Mouse (Mus musculus): ENCODE measurements at regions not wholly inside any gene's neighbourhood (a gene's known extent, or its start where the extent isn't known, plus 50 kb on each side); places are given as distances from the start of the nearest gene placed in this dataset.

DNA sequence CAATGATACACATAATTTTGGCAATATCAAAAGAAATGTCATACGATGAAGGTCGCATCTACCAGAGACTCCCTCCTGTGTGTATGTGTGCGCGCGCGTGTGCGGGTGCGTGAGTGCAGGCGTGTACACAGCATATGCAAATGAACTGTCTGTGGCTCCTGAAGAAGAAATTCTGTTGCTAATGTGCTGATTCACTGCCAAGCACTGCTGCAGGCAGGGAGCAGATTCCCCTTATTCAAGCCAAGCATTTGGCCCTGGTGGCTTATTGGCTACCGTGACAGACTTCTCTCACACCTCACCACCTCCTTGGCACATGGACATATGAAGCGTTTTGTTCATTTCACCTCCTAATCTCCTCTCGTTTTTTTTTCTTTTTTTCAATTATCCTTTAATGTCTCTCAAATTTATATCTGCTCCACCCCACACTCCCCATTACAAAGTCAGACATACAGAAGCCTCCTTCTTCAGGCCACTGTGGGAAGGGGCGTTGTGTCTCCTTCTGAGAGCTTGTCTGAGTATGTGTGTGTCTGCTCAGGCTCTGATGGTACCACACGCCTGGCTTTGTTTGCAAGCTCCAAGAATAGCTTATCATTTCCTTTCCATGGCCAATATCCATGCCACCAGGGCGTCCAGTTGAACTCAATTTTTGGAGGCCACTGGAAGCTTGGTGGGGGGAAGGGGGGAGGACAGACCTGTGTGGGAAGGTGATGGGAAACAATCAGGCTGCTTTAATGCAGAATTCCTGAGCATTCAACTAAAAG is 115.5 kb upstream of the Pgrmc2 start:
- Histone ChIP-seq H3K27me3 (no peaks in the 10 kb centered on the region), H3K4me3 (replicated peaks) (no peak overlapping the region), H3K27ac (no peak overlapping the region), H3K4me2 (no peak overlapping the region), H3K36me3 (no peaks in the 10 kb centered on the region), H3K4me1 (peaks cover 31% of the 10 kb centered on the region), H3K9ac (no peak overlapping the region), H3K9me3 (replicated peaks) (no peaks in the 10 kb centered on the region)
- ATAC-seq (replicated peaks; ENCODE audit: low FRiP score), result no peak
- 78% methylated on average over 15 of the region's 15 CpGs for WGBS

DNA sequence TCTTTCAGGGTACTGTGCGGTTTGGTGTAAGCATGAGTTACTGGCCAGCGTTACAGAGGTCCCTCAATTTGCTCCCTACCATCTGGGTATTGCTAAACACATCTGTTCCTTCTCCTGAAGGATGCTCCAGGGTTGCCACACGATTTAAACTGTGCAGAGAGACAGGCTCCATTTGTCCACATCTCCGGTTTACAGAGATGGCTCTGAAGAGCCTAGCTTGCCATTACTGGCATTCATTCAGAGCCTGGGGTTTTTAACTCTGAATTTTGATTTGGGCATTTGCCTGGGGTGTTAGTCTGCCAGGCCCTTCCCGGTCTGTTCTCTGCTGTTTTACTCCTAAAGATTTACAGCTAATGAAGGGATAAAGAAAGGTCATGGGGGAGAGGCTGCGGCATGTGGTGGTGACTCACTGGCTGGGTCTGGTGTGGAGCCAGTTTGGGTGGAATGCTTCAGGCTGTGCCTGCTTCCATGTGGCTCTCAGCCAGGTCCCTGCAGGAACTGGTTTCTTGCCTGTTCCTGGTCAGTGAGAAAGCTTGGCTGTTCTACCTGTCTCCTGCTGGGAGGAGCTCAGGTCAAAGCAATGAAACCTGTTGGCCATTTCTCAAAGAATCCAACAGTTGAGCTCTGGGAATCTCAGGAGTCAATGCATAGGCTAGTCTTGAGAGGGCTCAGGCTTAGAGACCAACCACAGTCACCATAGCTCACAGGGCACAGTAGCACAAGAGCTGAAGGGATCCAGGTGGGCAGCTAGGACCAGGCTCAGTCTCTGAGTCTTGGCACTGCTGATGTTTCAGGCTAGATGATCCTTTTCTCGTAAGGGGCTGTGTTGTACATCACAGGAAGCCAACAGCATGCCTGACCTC is 112.5 kb upstream of the Pgrmc2 start:
- H3K4me1 ChIP-seq, result peaks cover 20% of the 10 kb centered on the region
- H3K27me3 ChIP-seq, result no peaks in the 10 kb centered on the region
- peak; percentile 94 for ATAC-seq (replicated peaks; ENCODE audit: low FRiP score)
- H3K4me2 ChIP-seq, result no peak overlapping the region
- 26% methylated on average over 7 of the region's 7 CpGs for WGBS
- no peak overlapping the region for H3K4me3 ChIP-seq (replicated peaks)
- H3K27ac ChIP-seq, result peak overlapping the region; percentile 70
- no peaks in the 10 kb centered on the region for H3K36me3 ChIP-seq
- no peaks in the 10 kb centered on the region for H3K9me3 ChIP-seq (replicated peaks)
- H3K9ac ChIP-seq, result no peak overlapping the region

DNA sequence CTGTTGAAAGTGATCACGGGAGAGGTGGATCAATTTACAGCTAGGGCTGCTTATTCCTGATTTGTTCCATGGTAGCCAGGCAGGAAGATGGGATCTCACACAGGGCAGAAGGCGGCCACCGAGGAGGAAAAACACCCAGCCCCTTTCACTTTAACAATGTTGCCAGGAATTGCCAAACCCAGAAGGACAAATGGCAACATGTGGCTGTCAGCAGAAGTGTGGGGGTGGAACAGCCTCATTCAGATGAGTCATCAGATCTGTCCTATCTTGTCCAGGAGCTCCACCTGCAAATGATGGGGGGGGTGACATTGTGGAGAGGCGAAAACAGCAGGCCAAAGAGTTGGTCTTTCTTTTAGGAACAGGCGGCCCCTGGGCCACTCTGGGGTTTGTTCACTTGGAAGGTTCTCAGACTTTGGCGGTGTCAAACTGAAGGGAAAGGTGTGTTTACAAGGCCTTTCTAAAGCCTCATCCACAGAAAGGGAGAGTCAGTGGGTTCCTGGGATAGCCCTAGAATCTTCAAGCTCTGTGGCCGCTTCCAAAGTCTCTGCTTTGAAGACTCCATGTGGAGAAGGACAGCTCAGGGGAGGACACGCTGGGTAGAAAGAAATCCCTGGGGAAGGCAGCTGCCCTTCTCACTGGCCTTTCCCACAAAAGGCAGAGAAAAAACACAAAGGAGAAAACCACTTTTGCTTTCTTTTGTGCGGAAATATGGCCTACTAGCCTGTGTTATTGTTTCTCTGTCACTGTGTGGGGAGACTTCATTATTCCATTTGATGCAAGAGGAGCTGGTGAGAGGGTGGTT is 111.7 kb upstream of the Pgrmc2 start:
- WGBS, result 66% methylated on average over 9 of the region's 9 CpGs

DNA sequence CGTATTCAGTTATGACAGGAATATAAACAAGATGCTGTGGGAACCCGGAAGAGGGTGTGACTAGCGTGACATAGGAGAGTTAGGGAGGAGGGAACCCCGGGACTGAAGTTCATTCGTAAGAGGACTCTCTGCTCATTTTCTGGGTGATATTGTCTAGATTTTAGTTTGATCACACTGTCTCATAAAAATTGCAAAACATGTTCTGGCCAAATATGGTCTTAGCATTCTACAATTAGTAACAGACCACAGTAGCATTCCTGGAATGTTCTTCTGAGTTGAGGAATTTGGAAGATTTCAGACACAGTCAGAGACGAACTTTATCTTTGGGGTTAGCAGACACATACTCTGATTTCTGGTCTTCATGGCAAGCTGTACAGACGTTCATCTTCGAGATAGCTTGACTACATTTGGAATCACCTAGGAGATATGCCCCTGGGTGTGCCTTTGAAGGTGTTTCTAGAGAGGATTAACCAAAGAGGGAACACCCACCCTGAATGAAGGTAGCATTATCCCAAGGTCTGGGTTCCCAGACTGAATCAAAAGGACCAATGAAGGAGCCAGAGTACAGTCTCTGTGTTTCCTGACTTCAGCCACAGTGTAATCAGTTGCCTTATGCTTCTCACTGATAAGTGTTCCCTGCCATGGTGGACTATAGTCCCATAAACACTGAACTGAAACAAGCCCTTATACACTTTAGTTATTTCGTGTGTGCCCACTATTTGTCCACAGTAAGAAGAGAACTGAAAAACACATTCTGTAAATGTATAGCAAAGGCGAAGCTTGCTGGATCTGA is 102.7 kb upstream of the Pgrmc2 start:
- Histone ChIP-seq H3K4me3 (replicated peaks) (no peak overlapping the region), H3K27ac (no peak overlapping the region), H3K4me1 (peaks cover 19% of the 10 kb centered on the region), H3K9ac (no peak overlapping the region), H3K36me3 (no peaks in the 10 kb centered on the region), H3K4me2 (no peak overlapping the region), H3K9me3 (replicated peaks) (no peaks in the 10 kb centered on the region), H3K27me3 (no peaks in the 10 kb centered on the region)
- no peak for ATAC-seq (replicated peaks; ENCODE audit: low FRiP score)
- 83% methylated on average over 10 of the region's 10 CpGs for WGBS

More for the DNA sequence above, 111.7 kb upstream of the Pgrmc2 start:
- Histone ChIP-seq H3K4me2 (no peak overlapping the region), H3K4me3 (replicated peaks) (no peak overlapping the region), H3K9me3 (replicated peaks) (no peaks in the 10 kb centered on the region), H3K36me3 (no peaks in the 10 kb centered on the region), H3K9ac (no peak overlapping the region), H3K27ac (peak overlapping the region; percentile 70), H3K27me3 (no peaks in the 10 kb centered on the region), H3K4me1 (peaks cover 20% of the 10 kb centered on the region)
- ATAC-seq (replicated peaks; ENCODE audit: low FRiP score), result 0 out of 2 replicates have a peak, but pooled peaks have one; percentile 22

DNA sequence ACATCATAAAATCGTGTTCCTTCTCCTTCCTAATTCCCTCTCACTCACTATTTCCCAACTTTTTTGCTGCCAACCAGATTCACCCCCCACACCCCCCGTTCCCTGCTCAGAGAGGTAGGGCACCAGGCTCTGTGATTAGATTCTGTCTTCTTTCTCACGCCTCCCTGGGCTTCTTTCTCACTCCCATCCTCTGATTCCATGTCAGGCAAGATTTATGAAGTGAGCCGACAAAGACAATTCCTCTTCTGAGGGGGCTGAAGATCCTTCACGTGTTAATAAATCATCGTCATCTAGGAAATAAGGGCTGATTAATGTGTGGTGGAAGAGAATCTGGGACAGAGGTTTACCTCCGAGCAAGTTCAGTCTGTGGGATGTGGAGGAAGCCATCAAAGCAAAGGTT is 101.5 kb upstream of the Pgrmc2 start:
- no peak overlapping the region for H3K9ac ChIP-seq
- H3K4me3 ChIP-seq (replicated peaks), result no peak overlapping the region
- H3K4me1 ChIP-seq, result peaks cover 19% of the 10 kb centered on the region
- H3K9me3 ChIP-seq (replicated peaks), result no peaks in the 10 kb centered on the region
- peak; percentile 63 for ATAC-seq (replicated peaks; ENCODE audit: low FRiP score)
- 20% methylated on average over 7 of the region's 7 CpGs for WGBS
- H3K27me3 ChIP-seq, result no peaks in the 10 kb centered on the region
- no peaks in the 10 kb centered on the region for H3K36me3 ChIP-seq
- no peak overlapping the region for H3K4me2 ChIP-seq
- no peak overlapping the region for H3K27ac ChIP-seq

DNA sequence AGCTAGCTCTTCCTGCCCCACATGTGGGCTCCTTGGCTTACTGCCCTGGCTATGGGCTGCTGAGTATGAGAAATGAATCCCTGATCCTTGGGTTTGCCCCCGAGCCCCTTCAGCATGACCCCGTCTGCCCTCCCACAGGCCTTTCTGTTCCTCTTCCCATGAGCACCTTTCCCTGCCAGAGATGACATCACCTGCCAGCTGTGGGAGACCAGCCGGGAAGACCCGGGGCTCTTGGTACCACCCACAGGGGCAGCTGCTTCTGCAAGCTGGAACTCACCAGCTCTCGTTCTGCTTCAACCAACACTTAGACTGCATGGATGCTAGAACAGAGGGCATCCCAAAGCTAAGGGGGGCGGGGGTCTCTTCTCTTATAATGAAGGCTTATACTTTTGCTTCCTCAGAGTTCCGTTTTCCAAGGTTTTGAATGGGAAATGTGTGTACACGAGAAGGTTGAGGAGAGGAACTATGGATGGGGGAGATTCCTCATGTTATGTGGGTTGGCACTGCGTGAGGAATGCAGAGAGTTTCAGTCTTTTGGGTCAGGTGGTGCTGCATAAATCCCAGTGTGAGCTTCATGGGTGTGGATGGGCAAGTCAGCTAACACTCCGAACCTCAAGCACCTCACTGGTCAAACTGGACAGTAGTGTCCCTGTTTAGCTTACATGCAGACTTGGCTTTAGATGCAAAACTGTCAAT is 100.2 kb upstream of the Pgrmc2 start:
- no peaks in the 10 kb centered on the region for H3K27me3 ChIP-seq
- no peaks in the 10 kb centered on the region for H3K36me3 ChIP-seq
- H3K9me3 ChIP-seq (replicated peaks), result no peaks in the 10 kb centered on the region
- ATAC-seq (replicated peaks; ENCODE audit: low FRiP score), result peak; percentile 58
- no peak overlapping the region for H3K9ac ChIP-seq
- H3K4me1 ChIP-seq, result peaks cover 19% of the 10 kb centered on the region
- H3K27ac ChIP-seq, result no peak overlapping the region
- H3K4me3 ChIP-seq (replicated peaks), result no peak overlapping the region
- 51% methylated on average over 10 of the region's 10 CpGs for WGBS
- H3K4me2 ChIP-seq, result 0 out of 2 replicates have a peak overlapping the region, but pooled peaks have one; percentile 5

DNA sequence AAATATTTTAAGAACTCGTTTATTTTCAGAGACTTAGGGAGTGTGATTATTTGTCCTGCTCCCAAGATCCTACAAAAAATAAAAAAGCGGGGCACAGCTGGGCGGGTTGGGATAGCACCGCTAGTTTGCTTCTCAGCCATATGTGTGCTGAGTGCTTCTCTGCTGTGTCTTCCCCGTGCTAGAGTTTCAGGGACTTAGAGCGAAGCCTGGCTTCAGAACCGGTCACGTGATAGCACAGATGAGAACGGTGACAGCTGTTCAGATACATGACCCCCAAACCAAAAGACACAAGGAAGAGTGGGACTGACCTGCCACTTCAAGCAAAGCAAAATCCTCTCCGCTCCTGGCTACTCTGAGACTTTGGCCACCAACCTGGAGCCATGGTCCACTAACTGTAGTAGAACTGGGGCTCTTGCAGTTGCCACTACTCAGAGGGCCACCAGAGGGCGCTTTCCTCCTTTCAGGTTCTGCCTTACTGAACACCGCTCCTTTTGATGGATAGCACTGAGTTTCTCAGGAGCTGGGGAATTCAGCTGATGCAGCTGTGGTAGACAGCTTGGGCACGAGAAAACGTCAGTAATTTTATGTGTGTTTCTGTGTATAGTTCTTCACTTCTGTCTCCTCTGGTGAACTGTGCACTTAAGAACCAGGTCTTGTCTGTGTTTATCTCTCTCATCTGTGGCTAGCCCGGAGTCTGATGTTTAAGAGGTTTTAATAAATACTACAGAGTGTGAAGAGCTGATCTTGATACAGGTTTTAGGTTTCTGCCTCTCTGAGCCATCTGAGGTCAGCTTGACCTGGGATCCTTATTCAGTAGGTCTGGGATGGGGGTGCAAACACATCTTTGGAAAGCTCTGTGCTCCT is 99.4 kb upstream of the Pgrmc2 start:
- 47% methylated on average over 15 of the region's 15 CpGs for WGBS
- Histone ChIP-seq H3K4me1 (peaks cover 19% of the 10 kb centered on the region), H3K36me3 (no peaks in the 10 kb centered on the region), H3K9me3 (replicated peaks) (no peaks in the 10 kb centered on the region), H3K27ac (no peak overlapping the region), H3K9ac (no peak overlapping the region), H3K4me2 (0 out of 2 replicates have a peak overlapping the region, but pooled peaks have one; percentile 5), H3K4me3 (replicated peaks) (no peak overlapping the region), H3K27me3 (no peaks in the 10 kb centered on the region)
- ATAC-seq (replicated peaks; ENCODE audit: low FRiP score), result peak; percentile 88

DNA sequence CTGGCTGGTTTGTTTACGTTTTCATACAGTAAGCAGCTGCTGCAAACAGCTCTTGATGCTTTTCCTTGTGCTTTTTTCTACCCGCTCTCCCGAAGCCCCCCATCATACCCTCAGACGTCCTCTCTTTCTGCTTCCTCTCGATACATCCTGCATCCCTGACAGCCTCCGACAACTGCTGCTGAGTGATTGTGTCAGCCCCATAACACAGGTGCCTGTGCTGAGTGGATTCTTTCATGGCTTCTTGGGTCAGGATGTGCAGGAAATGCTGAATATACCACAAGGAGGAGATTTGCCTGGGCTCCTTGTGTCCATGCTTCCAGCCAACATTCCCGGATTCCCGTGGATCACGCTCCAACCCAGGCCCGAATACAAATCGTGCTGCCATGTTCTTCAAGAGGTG is 98.6 kb upstream of the Pgrmc2 start:
- Histone ChIP-seq H3K4me2 (no peak overlapping the region), H3K27ac (no peak overlapping the region), H3K4me1 (peaks cover 19% of the 10 kb centered on the region), H3K9ac (no peak overlapping the region), H3K27me3 (no peaks in the 10 kb centered on the region), H3K4me3 (replicated peaks) (no peak overlapping the region), H3K36me3 (no peaks in the 10 kb centered on the region), H3K9me3 (replicated peaks) (no peaks in the 10 kb centered on the region)
- WGBS, result 88% methylated on average over 11 of the region's 11 CpGs
- no peak for ATAC-seq (replicated peaks; ENCODE audit: low FRiP score)

DNA sequence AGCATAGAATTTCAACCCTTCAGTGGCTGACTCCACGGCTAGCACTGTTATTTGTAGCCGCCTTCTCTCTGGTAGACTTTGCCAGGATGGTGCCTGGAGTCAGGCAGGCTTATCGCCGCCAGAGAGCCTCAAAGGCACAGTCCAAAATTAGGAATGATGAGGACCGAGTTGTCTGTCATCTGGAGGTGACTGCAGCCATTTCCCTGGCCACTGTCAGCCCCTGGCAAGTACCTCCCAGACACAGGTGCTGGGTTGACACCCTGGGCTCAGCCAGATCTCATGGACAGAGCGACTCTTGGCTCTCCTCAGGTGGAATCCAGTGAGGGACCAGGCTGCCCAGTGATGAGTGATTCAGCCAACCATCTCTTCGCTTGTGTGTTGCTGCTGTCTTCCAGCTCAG is 98.1 kb upstream of the Pgrmc2 start:
- H3K27ac ChIP-seq, result no peak overlapping the region
- peaks cover 19% of the 10 kb centered on the region for H3K4me1 ChIP-seq
- no peaks in the 10 kb centered on the region for H3K27me3 ChIP-seq
- no peak overlapping the region for H3K4me3 ChIP-seq (replicated peaks)
- H3K9ac ChIP-seq, result no peak overlapping the region
- H3K9me3 ChIP-seq (replicated peaks), result no peaks in the 10 kb centered on the region
- no peaks in the 10 kb centered on the region for H3K36me3 ChIP-seq
- H3K4me2 ChIP-seq, result no peak overlapping the region
- ATAC-seq (replicated peaks; ENCODE audit: low FRiP score), result no peak
- WGBS, result 81% methylated on average over 7 of the region's 7 CpGs

Data from kidney, embryonic 15.5 days (tissue).